Mouse (Mus musculus) right cerebral cortex, postnatal 36 days (tissue): ENCODE measurements around the gene Gns.
A peak's percentile ranks its signal among the peaks of the same experiment; 100 is the strongest.

Source experiments
- DNase-seq, 2 experiments: peaks; one replicate each; pipeline ENCODE4 v3.0.0; 2022; ENCODE audit warnings: low spot score in 2 of 2, mixed read lengths in 1 of 2

Gns gene

DNA sequence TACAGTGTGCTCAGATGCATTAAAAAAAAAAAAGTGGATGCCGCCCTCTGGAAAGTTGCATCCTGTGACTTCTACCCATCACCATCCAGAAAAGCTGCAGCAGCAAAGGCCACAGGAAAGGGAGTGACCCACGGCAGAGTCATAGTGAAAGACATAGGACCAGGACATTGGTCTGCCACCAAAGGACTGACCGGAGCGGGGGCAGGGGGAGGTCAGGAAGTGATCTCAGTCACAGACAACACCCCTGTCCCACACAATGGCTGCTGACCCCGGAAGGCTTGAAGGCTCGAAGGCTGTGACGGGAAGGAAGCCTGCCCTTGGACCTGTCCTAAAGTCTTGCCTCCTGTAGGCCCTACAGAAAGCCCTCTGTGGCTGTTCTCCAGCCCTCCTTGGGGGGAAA, 36.1 kb downstream of the Gns start:
- no peak for DNase-seq

DNA sequence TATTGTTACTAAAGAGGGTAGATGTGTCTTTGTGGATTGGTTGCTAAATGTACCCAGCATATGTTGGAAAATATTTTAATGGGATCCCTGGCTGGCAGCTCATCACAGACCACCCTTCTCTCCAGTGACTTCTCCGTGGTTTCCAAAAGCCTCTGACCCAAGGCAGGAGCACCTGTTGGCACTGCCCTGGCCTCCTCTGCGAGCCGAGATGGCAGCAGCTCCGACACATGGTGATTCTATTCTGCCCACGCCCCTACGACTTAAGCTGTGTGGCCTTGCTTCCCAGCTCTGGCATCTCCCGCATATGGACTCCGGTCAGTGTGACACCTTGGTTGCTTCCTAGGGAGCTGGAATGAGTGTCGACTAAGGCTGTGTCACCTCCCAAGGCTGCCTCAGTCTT, 38.2 kb downstream of the Gns start:
- no peak for DNase-seq

DNA sequence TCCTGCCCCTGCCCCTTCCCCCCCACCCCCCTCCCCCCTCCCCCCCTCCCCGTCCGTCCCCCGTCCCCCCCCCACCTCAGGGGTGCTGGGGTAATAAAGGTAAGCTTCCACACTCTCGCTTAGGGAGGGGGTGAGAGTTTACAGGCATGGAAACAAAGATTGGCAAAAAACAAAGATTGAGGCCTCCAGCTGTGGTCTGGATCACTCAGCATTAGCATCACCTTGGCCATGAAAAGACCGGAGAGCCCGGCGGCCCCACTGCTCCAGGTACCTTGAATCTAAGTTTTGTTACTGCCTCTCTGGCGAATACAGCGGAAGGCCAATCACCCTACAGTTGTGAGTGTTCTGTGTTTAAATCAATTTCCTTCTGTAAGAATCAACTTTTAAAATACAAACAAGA, 39.1 kb downstream of the Gns start:
- no peak for DNase-seq

- DNase-seq, result no peak
Measured at GRCm38 (mm10) chr10:121409717-121410116, 44.8 kb downstream of the Gns start.

DNA sequence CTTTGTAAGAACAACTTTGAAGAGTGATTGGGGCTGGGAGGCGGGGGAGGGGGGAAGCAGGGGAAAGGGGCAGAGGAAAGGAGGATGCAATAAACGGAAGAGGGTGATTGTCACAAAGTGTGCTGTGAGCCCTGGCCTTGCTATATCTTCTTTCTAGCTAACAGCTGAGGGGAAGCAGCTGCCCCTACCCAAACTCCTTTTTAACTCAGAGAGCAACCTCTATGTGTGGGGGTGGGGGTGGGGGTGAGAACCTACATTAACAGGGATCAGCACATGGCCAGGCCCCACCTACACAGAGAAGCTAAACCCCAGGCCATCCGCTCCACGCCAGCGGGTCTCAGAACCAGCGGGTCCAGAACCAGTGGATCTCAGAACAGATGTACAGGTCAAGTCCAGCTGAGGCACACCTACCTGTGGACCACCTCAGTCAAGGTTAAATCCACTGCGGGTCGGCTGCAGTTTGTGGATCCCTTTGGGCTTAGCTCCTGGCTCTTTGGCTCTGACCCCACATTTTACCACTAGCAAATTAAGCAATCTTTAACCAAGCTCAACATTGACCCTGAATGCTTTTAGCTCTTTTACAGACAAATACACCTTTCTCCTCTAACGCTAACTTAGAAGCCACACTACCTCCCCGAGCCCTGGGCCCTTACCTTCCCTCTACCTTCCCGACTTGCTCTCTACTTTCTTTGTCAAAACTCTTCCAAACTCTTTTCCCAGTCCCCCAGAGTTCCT, 47.0 kb downstream of the Gns start:
- DNase-seq, result no peak

- DNase-seq, result no peak
Measured at GRCm38 (mm10) chr10:121412824-121413223, 47.9 kb downstream of the Gns start.

DNA sequence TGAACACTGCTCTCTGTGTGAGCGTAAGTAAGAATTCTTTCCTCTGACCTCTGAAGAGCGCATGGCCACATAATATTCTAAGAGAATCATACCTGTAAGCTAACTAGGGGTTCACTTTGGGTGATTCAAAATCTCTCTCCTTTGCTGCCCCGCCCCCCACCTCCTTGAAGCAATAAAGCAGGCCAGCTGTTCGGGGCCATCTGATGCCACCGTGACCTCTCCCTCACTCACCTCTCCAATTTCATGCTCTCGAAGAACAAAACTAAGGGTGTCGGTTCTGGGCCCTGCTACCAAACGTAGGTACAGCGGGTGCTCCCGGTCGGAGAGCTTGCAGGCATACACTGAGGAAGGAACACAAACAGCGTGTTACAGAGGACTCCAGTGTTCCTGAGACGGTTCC, 49.2 kb downstream of the Gns start:
- DNase-seq, result no peak

- no peak for DNase-seq
Measured at GRCm38 (mm10) chr10:121418835-121419234, 53.9 kb downstream of the Gns start.

DNA sequence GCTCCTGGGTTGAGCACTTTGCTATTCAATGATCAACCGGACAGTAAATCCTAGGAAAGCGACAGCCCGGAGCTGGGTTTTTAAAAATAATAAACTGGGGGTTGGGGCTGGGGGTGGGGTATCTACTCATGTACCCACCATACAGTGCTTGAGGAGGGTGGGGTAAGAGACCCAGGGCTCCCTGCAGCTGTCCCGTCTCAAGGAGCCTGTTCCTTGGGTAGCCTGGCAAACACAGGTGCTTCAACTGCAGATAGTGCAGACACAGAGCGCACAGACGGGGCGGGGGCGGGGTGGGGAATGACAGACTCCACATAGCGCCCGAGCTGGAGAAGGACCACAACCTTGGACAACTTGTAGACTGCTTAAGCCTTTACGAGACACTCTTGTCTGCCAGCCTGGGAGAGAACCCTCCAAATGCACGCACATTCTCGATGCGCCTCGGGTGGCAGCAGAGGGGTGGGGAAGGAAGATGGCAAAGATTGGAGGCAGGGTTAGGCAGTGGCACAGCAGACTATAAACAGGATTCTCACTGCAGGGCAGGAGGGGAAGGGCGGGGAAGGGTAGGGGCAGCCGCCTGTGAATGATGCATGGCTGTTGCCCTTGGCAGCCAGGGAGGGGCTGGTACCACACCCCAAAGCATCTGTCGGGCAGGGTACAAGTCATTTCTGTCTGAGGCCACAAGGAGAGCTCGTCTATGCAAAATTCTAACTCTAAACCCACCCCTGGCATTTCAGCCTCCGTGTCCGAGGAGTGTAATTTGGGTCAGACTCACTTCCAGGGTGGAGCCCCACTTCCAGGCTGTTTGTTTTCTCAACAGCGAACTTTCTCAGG, 55.0 kb downstream of the Gns start:
- DNase-seq, result no peak

DNA sequence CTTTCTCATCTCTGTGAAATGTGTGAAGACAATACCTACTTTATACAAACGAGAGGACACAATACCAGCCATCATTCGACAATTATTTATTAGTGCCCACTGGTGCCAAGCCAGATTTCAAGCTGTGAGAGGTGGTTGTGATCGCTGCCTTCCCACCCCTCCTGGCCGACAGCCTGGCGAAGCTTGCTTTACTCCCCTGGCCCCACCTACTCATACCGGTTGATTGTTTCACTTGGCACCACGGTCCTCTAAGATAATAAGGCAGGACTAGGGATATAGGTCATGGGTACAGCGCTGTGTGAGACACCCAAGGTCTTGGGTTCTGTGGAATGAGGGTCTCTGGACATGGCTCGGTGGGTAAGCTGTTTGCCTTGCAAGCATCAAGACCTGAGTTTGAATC, 56.1 kb downstream of the Gns start:
- DNase-seq, result no peak

- DNase-seq, result no peak
Measured at GRCm38 (mm10) chr10:121421657-121422290, 56.9 kb downstream of the Gns start.

GRCm38 (mm10) chr10:121422294-121422693, 57.4 kb downstream of the Gns start:
- no peak for DNase-seq

DNA sequence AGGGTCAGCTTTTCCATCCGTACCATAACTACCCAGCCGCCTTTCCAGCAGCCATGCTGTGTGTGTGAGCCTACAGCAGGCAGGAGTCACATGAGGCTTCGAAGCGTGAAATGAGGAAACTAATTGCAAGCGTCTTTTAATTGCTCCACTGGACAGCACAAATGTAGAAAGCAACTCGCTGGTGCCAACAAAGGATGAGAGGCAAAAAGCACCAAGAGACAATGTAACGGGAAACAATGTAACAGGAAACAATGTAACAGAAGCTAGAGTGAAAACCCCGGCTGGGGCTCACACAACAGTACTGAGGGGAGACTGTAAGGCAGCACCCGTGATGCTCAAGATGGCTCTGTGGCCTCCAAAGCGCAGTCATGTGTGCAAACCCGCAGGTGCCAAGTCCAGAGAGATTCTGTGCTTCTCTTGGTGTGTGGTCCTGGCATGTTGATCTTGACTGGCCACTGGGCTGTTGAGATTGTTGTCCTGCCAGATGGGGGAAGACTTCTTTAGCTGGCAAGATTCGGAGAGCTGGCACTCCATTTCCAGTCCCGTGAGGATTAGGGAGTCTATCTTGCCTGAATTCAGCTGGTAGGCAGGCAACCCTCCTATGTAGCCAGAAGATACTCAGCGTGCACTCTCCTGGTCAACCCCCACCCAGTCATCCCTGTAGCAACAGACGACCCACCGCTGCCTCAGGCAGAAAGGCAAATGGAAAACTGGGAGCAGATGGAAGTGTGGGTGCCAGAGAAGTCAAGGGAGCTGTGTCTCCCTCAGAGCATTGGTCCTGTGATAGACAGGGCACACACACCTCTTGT, 58.9 kb downstream of the Gns start:
- no peak for DNase-seq

GRCm38 (mm10) chr10:121424455-121424854, 59.6 kb downstream of the Gns start:
- no peak for DNase-seq

DNA sequence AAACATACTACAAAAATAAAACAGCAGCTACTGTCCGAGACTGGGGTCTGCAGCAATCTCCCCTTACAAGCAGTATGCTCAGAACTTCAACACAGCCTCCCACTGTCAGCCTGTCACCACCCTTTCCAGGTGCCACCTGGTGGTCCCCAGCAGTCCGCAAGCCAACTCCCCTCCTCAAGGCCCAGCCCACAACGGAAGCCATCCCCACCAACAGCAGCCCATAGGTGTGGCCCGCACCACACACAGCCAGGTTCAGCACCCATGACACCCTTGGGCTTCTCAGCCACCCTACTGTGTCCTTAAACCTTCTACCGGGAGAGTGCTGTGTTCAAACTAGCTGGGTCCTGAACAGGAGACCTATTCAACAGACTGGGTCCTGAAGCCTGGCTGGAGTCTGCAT, 60.2 kb downstream of the Gns start:
- no peak for DNase-seq

DNA sequence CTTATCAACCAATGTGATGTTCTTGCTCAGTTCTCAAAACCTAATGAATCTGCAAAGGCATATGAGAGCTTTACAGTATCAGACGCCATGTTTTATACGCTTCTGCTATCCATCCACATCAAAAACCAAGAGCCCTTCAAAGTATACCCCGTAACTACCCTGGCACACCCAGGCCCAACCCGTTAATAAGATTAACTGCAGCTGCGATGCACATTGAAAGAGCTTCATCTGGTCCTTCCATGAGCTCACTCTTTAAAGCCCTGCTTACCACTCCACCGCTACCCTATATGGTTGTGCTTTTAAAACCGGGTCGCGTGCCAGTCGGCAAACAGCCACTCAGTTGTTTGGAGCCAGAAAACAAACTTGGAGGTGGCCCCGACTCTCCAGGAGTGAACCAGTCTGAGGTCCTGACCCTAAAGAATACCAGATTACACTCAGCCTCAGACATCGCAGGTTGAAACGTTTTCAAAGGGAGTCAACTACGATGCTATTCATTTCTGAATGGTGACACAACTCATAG, 60.7 kb downstream of the Gns start:
- DNase-seq, result no peak

GRCm38 (mm10) chr10:121426458-121427070, 61.7 kb downstream of the Gns start:
- no peak for DNase-seq

- no peak for DNase-seq
Measured at GRCm38 (mm10) chr10:121427136-121427535, 62.2 kb downstream of the Gns start.

DNA sequence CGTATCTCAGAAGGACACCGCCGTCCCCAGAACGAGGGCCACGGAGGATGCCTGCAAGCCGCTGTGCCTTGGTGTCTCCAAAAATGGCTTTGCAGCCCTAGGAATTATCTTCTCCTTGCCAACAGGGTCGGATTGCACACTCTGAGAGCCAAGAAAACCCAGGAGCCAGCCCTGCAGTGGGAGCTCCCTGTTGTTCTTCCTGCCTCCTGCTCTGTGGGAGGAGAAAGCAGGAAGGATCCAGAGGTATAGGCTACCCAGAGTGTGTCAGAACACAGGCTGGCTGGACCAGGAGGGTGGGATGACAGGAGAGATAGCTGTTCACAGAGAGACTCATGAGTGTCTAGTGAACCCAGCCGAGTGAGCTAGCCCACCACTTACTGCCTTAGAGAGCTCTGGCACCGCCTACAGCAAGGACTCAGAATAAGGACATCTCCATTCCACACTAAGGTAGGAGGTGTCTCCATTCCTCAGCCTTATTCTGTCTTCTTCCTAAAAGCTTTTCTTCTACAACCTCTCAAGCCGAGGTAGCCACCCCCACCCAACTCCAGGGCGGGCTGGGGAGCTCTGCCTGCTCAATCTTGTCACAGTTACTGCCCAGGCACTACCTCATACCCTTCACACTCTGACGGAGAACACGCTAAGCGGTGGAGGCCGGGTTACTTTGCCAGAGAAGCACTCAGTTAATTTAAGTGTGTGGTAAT, 63.3 kb downstream of the Gns start:
- DNase-seq, result peak; percentile 22 to 79

- DNase-seq, result no peak
Measured at GRCm38 (mm10) chr10:121429089-121429488, 64.2 kb downstream of the Gns start.

DNA sequence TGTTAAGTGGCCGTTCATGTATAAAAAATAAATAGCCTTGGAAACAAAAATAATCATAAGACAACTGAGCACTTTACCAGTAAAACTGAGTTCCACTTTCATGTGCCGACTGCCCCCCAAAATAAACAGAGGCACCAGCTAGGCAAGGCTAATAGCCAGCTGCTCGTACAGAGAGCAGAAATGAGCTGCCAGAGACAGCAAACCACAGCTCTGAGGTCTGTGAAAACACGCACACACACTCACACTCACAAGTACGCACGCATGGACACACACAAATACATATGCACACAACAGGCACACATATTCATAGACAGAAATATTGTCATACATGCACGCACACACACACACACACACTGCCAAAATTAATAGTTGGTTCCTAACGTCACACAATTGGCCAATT, 64.7 kb downstream of the Gns start:
- DNase-seq, result no peak
